In genomic region chr7:4479674-4480073, GRCm38 (mm10) we compare ENCODE assay signal across 8 mouse cellular contexts. TPM values are rescaled to one million over a fixed set of nuclear protein-coding genes. Genes with fewer than 3 reads are reported as not detected.
A peak's percentile ranks its signal among the peaks of the same experiment; 100 is the strongest.
DNase-seq lines count a peak whose midpoint lies in the region; ATAC-seq lines count a peak whose summit lies in the region.

No protein-coding gene starts in this region.

- peak; percentile 50 to 56 for DNase-seq in left cerebral cortex, postnatal 25 days (ENCODE audit: low spot score in 2 of 2)
- no peak for DNase-seq in left cerebral cortex, postnatal 4 days
- peak; percentile 76 for DNase-seq in NIH3T3 (ENCODE audit: low read depth)
- DNase-seq in kidney, adult 9 months: peak; percentile 48
- peak; percentile 77 for DNase-seq in midbrain, embryonic 14.5 days
- DNase-seq in yolk sac, embryonic 10.5 days (ENCODE audit: low spot score): no peak

- H3K9ac ChIP-seq in embryonic facial prominence, embryonic 13.5 days: 0 out of 2 replicates have a peak overlapping the region, but pooled peaks have one; percentile 6
- H3K9ac ChIP-seq in midbrain, embryonic 14.5 days (replicated peaks; ENCODE audit: low read length): no peak overlapping the region

- no peaks in the 10 kb centered on the region for H3K9me3 ChIP-seq in embryonic facial prominence, embryonic 13.5 days
- no peaks in the 10 kb centered on the region for H3K9me3 ChIP-seq in midbrain, embryonic 14.5 days (ENCODE audit: control insufficient read depth, low read length)

- no peak overlapping the region for H3K27ac ChIP-seq in embryonic facial prominence, embryonic 13.5 days
- no peak overlapping the region for H3K27ac ChIP-seq in midbrain, embryonic 14.5 days (replicated peaks; ENCODE audit: low read depth, low read length)

- intact Hi-C loops in left cerebral cortex, postnatal 25 days (cut with DNase I): loop anchor here (2.0 kb wide), 2 partner anchors 21 to 45 kb away; partner anchors contain the start of genes Ppp1r12c and Tnni3
- intact Hi-C loops in left cerebral cortex, postnatal 4 days (cut with DNase I): no loop called here

- H3K27me3 ChIP-seq in embryonic facial prominence, embryonic 13.5 days: peaks cover 8% of the 10 kb centered on the region
- peaks cover 15% of the 10 kb centered on the region; the same call in 1 of the 2 replicates for H3K27me3 ChIP-seq in midbrain, embryonic 14.5 days (ENCODE audit: control insufficient read depth, insufficient read depth, low read length)

- peak overlapping the region; percentile 79; the same call in 1 of the 2 replicates for H3K4me2 ChIP-seq in embryonic facial prominence, embryonic 13.5 days
- H3K4me2 ChIP-seq in midbrain, embryonic 14.5 days (ENCODE audit: low read length): no peak overlapping the region

- H3K36me3 ChIP-seq in embryonic facial prominence, embryonic 13.5 days: peaks cover 41% of the 10 kb centered on the region
- peaks cover 40% of the 10 kb centered on the region for H3K36me3 ChIP-seq in midbrain, embryonic 14.5 days (ENCODE audit: control insufficient read depth, insufficient read depth, low read length)

- WGBS in embryonic facial prominence, embryonic 13.5 days: 22% methylated on average over 6 of the region's 6 CpGs
- 27% methylated on average over 6 of the region's 6 CpGs for WGBS in midbrain, embryonic 14.5 days

- no peak for ATAC-seq in embryonic facial prominence, embryonic 13.5 days (ENCODE audit: insufficient number of reproducible peaks, insufficient read depth, low FRiP score, low TSS enrichment, low read depth)
- ATAC-seq in midbrain, embryonic 14.5 days (ENCODE audit: low FRiP score, low TSS enrichment): no peak
- no peak for ATAC-seq in erythroid progenitor cell, adult 5-6 weeks (replicated peaks; ENCODE audit: low FRiP score, poor library complexity, severe bottlenecking)

- H3K4me1 ChIP-seq in embryonic facial prominence, embryonic 13.5 days: peaks cover 23% of the 10 kb centered on the region
- H3K4me1 ChIP-seq in midbrain, embryonic 14.5 days (ENCODE audit: control insufficient read depth, insufficient read depth, low read length): peaks cover 11% of the 10 kb centered on the region; the same call in 1 of the 2 replicates

- no peak overlapping the region for H3K4me3 ChIP-seq in embryonic facial prominence, embryonic 13.5 days
- no peak overlapping the region for H3K4me3 ChIP-seq in midbrain, embryonic 14.5 days (replicated peaks; ENCODE audit: low read depth, low read length)

RNA-seq across cellular contexts. Expression of gene Eps8l1, which starts 19.2 kb away (rescaled TPM):
- total RNA-seq in left cerebral cortex, postnatal 25 days (2021): 1 to 10 TPM; 2.8 to 5.3 TPM
- total RNA-seq in left cerebral cortex, postnatal 4 days (2021): 1 to 10 TPM; 5.1 to 8.0 TPM
- polyA plus RNA-seq in embryonic facial prominence, embryonic 13.5 days (2015; fragmentation: Nextera tagmentation; extraction: Ambion mirVana): 6.6 and 9.4 TPM in 2 replicates
- 6.9 and 9.1 TPM in 2 replicates for polyA plus RNA-seq in midbrain, embryonic 14.5 days (2014; fragmentation: Nextera tagmentation; extraction: Ambion mirVana)
- total RNA-seq in erythroid progenitor cell, adult 5-6 weeks (2015; ENCODE audit: low replicate concordance): 2.9 and 6.1 TPM in 2 replicates
- total RNA-seq in erythroid progenitor cell, adult 5-6 weeks (2017; ENCODE audit: low replicate concordance): 6.2 and 11.2 TPM in 2 replicates

RNA-seq across cellular contexts. Expression of gene Ppp1r12c, which starts 21.8 kb away (rescaled TPM):
- 100 to 1,000 TPM; 131 to 156 TPM for total RNA-seq in left cerebral cortex, postnatal 25 days (2021)
- 100 to 1,000 TPM; 123 to 135 TPM for total RNA-seq in left cerebral cortex, postnatal 4 days (2021)
- 45.9 and 48.2 TPM in 2 replicates for polyA plus RNA-seq in embryonic facial prominence, embryonic 13.5 days (2015; fragmentation: Nextera tagmentation; extraction: Ambion mirVana)
- 46.2 and 50.7 TPM in 2 replicates for polyA plus RNA-seq in midbrain, embryonic 14.5 days (2014; fragmentation: Nextera tagmentation; extraction: Ambion mirVana)
- total RNA-seq in erythroid progenitor cell, adult 5-6 weeks (2015; ENCODE audit: low replicate concordance): 73.9 and 133 TPM in 2 replicates
- total RNA-seq in erythroid progenitor cell, adult 5-6 weeks (2017; ENCODE audit: low replicate concordance): 123 and 130 TPM in 2 replicates

RNA-seq across cellular contexts. Expression of gene Rdh13, which starts 34.2 kb away (rescaled TPM):
- 10 to 100 TPM; 22.5 to 24.1 TPM for total RNA-seq in left cerebral cortex, postnatal 25 days (2021)
- 10 to 100 TPM; 42.4 to 45.0 TPM for total RNA-seq in left cerebral cortex, postnatal 4 days (2021)
- polyA plus RNA-seq in embryonic facial prominence, embryonic 13.5 days (2015; fragmentation: Nextera tagmentation; extraction: Ambion mirVana): 28.6 and 30.2 TPM in 2 replicates
- polyA plus RNA-seq in midbrain, embryonic 14.5 days (2014; fragmentation: Nextera tagmentation; extraction: Ambion mirVana): 35.5 and 43.1 TPM in 2 replicates
- total RNA-seq in erythroid progenitor cell, adult 5-6 weeks (2015; ENCODE audit: low replicate concordance): 0.72 and 1.3 TPM in 2 replicates
- total RNA-seq in erythroid progenitor cell, adult 5-6 weeks (2017; ENCODE audit: low replicate concordance): 0.45 and 1.5 TPM in 2 replicates

RNA-seq across cellular contexts. Expression of gene Tnnt1, which starts 36.5 kb away (rescaled TPM):
- 10 to 100 TPM in 1 of 2 experiments, 1 to 10 TPM in 1; 4.6 to 10.2 TPM for total RNA-seq in left cerebral cortex, postnatal 25 days (2021)
- 1 to 10 TPM in 1 of 2 experiments, under 1 TPM in 1; 0.89 to 1.0 TPM for total RNA-seq in left cerebral cortex, postnatal 4 days (2021)
- polyA plus RNA-seq in embryonic facial prominence, embryonic 13.5 days (2015; fragmentation: Nextera tagmentation; extraction: Ambion mirVana): 57.6 and 63.3 TPM in 2 replicates
- 2.6 and 2.7 TPM in 2 replicates for polyA plus RNA-seq in midbrain, embryonic 14.5 days (2014; fragmentation: Nextera tagmentation; extraction: Ambion mirVana)
- 1.4 TPM in 1 of 2 replicates, not detected in the other for total RNA-seq in erythroid progenitor cell, adult 5-6 weeks (2015; ENCODE audit: low replicate concordance)
- total RNA-seq in erythroid progenitor cell, adult 5-6 weeks (2017; ENCODE audit: low replicate concordance): 3.9 TPM in 1 of 2 replicates, not detected in the other

RNA-seq across cellular contexts. Expression of gene Tnni3, which starts 44.4 kb away (rescaled TPM):
- 1 to 10 TPM; 1.0 to 1.2 TPM for total RNA-seq in left cerebral cortex, postnatal 25 days (2021)
- 1 to 10 TPM; 1.8 to 2.0 TPM for total RNA-seq in left cerebral cortex, postnatal 4 days (2021)
- 4.7 and 11.8 TPM in 2 replicates for polyA plus RNA-seq in embryonic facial prominence, embryonic 13.5 days (2015; fragmentation: Nextera tagmentation; extraction: Ambion mirVana)
- polyA plus RNA-seq in midbrain, embryonic 14.5 days (2014; fragmentation: Nextera tagmentation; extraction: Ambion mirVana): 1.5 and 2.0 TPM in 2 replicates
- total RNA-seq in erythroid progenitor cell, adult 5-6 weeks (2015; ENCODE audit: low replicate concordance): not detected in 2 replicates
- not detected in 2 replicates for total RNA-seq in erythroid progenitor cell, adult 5-6 weeks (2017; ENCODE audit: low replicate concordance)

Comparison
In these comparisons a context has a peak if more than half of its experiments do, and no peak if none do; other contexts are left out.
1. DNase-seq: peak in left cerebral cortex, postnatal 25 days (2 of 2), NIH3T3 (single experiment), kidney, adult 9 months (single experiment) and midbrain, embryonic 14.5 days (single experiment); none in left cerebral cortex, postnatal 4 days (single experiment) and yolk sac, embryonic 10.5 days (single experiment).
2. RNA of gene Rdh13, which starts 34.2 kb away (total RNA-seq): 42.4 to 45.0 TPM in left cerebral cortex, postnatal 4 days and 22.5 to 24.1 TPM in left cerebral cortex, postnatal 25 days; 0.45 to 1.5 TPM in erythroid progenitor cell, adult 5-6 weeks; every median in the first group is over 4 times any median in the second.